Mouse (Mus musculus) heart, postnatal 0 days (tissue): ENCODE data around the gene Cyp4a30b.

Experiments used
- CTCF ChIP-seq: IDR thresholded peaks from 2 replicates; pipeline ENCODE4 v1.5.1; 2016; ENCODE audit warnings: antibody characterized with exemption, control low read depth, low read depth
- EP300 ChIP-seq: IDR thresholded peaks from 2 replicates; pipeline ENCODE4 v1.6.1; 2016; ENCODE audit warnings: antibody characterized with exemption, low read depth

GRCm38 (mm10) chr4:115519444-115519843 is 67.0 kb downstream of the Cyp4a30b start:
- TF ChIP-seq EP300, result no peak
- no peak for TF ChIP-seq CTCF
